Mouse (Mus musculus) right cerebral cortex, postnatal 25 days (tissue): ENCODE measurements around the gene Spred1.
A peak's percentile ranks its signal among the peaks of the same experiment; 100 is the strongest.
"Not testable (repeated sequence)": the region's sequence is repeated elsewhere in the genome, so short reads cannot be mapped to it uniquely, and the experiment has no call there.

Experiments used
- DNase-seq: peaks from one replicate; pipeline ENCODE4 v3.0.0; 2022

Gene Spred1

GRCm38 (mm10) chr2:117120246-117121211 is 645 bp upstream of the Spred1 start:
- DNase-seq, result peak; percentile 90

DNA sequence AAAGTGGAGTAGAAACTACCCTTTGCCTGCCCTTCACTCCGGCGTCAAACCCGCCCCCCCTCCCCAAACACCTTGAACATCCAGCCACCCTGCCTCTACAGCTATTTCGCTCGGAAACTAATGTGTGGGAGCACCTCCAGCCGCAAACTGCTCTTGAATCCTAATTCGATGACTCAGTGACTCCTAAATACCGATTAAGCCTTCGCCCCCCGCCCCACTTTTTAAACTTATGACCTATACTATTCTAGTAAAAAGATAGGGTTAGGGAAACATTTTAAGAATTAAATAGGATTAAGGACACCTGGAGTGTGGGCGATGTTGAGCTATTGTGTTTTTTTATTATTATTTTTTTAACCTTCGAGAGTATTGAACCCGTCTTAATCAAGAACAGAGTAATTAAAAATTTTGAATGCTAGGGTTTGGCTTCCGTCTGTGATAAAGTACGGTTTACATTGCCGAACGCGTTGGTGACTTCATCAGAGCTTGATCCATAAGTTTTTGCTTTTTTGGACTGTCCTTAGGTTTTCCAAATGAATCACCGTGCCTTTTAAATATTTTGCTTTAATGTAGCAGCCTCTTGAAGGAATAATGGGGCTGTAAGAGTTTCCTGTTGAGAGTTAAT is 921 bp downstream of the Spred1 start:
- no peak for DNase-seq

GRCm38 (mm10) chr2:117122701-117123337 is 1.6 kb downstream of the Spred1 start:
- DNase-seq, result peak; percentile 28

GRCm38 (mm10) chr2:117123701-117124100 is 2.5 kb downstream of the Spred1 start:
- no peak for DNase-seq

DNA sequence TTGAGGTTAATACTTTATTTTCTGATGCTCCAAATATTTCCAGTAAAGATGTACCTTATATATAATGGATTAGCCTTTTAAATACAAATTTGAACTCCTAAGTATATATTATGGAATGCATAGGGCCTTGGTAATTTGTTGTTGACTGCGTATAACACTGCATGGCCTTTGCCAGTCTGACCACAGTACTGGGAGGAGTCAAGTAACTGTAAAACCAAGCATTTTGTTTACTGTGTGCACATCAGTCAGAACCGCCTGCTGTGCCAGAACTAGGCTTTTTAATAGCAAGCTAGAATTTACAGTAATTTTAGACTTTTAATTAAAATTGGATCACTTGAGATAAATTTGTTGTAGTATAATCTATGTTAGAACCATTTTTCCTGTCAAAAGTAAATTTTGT is 3.7 kb downstream of the Spred1 start:
- no peak for DNase-seq

DNA sequence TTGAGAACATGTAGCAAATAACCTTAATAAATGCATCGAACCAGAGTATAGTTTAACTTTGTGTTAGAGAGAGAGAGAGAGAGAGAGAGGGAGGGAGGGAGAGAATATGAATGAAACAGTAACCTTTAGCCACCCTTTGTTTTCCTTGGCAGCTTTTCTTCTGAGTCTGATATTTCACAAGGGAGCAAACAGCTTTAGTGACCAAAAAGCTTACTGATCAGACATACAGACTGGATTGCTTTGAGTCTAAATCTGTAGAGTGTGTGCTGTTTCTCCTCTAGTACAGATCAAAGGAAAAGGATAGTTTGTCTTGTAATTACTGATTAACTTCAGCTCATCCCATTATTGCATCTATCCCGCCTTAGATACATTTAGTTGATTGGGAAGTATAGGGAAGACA is 8.0 kb downstream of the Spred1 start:
- no peak for DNase-seq

GRCm38 (mm10) chr2:117131041-117131440 is 9.9 kb downstream of the Spred1 start:
- not testable (repeated sequence) for DNase-seq

- no peak for DNase-seq
Observed at GRCm38 (mm10) chr2:117131910-117132309, 10.7 kb downstream of the Spred1 start.

- no peak for DNase-seq
Observed at GRCm38 (mm10) chr2:117133541-117133940, 12.4 kb downstream of the Spred1 start.

DNA sequence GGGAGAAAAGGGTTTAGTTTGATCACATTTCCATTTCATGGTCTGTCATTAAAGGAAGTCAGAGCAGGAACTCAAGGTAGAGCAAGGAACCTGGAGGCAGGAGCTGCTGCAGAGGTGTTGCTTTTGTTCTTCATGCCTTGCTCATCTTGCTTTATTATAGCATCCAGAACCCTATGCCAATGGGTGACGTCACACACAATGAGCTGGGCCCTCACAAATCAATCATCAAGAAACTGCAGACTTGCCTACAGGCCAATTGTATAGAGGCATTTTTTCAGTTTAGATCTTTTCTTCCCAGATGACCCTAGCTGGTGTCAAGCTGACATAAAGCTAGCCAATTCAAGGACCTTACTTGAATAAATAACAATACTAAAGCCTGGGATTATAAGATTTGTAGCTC is 16.6 kb downstream of the Spred1 start:
- no peak for DNase-seq

- DNase-seq, result no peak
Observed at GRCm38 (mm10) chr2:117138932-117139331, 17.8 kb downstream of the Spred1 start.

GRCm38 (mm10) chr2:117139977-117140376 is 18.8 kb downstream of the Spred1 start:
- DNase-seq, result no peak

GRCm38 (mm10) chr2:117143106-117143505 is 21.9 kb downstream of the Spred1 start:
- DNase-seq, result no peak

- no peak for DNase-seq
Observed at GRCm38 (mm10) chr2:117146026-117146425, 24.9 kb downstream of the Spred1 start.

DNA sequence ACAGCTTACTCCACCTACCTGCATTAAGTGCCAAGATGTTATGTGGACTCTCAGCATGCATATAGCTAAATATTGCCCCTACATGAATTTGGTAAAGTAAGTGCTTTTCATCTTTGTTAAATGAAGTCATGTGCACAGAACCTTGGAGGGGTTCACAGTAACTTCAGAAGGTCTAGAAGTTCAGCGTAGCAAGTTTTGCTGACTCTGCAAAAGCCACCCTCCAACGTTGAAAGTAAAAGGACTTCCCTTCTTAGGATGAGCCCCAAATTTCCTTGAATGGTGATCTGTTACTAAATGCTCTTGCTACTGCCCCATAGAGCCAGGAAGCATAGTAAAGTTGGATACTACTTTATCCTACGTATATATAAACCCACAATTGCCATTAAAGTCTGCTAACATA is 25.4 kb downstream of the Spred1 start:
- DNase-seq, result no peak

DNA sequence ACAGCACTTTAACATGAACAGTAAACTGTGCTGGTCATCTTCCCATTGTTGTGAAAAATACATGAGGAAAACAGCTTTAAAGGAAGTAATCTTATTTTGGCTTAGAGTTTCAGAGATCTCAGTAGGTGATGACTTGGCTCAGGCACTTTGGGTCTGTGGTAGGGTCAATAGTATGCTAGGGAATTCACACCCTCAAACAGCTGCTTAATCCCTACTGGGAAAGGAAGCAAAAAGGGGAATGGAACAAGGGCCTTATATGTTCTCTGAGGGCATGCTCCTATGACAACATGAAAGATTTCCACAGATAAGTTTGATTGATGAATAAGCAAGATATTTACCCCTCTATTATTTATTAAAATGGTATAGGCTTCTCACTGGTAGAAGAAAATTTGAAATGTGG is 31.0 kb downstream of the Spred1 start:
- no peak for DNase-seq

DNA sequence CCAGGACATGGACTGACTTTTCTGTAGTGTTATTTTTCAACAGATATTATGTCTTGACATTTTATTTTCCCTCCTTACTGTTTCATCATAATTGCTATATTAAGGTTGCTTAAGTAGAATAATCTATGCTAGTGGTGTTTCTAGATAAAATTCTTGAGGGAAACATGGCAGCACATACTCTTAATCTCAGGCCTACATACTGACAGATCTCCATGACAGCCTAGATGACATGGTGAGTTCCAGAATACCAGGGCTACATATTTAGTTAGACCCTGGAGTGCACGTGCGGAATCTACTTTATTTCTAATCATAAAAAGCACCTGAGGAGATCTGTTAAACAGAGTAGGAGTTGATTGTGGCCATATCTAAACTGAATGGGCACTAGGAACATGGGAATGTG is 47.2 kb downstream of the Spred1 start:
- DNase-seq, result no peak

DNA sequence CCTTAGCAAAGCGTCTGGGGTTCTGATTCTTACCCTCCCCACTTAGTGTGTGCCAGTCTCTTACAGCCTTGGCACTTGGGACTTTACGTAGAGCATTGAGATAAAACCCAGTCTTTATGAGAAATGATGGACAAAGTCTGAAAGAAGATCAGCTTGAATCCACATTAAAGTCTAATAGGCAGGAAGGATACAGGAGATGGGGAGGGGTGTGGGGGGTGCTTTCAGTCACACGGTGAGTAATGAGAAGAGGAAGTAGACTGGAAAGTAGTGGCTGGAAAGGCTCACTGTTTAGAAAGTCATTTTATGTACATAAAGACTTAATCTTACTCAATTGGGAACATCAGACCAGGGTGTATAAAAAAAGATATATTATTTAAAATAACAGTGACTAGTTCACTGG is 47.9 kb downstream of the Spred1 start:
- DNase-seq, result no peak

- DNase-seq, result no peak
Observed at GRCm38 (mm10) chr2:117172981-117173380, 51.8 kb downstream of the Spred1 start.

- no peak for DNase-seq
Observed at GRCm38 (mm10) chr2:117176066-117176465, 54.9 kb downstream of the Spred1 start.

- DNase-seq, result no peak
Observed at GRCm38 (mm10) chr2:117176937-117177336, 55.8 kb downstream of the Spred1 start.

DNA sequence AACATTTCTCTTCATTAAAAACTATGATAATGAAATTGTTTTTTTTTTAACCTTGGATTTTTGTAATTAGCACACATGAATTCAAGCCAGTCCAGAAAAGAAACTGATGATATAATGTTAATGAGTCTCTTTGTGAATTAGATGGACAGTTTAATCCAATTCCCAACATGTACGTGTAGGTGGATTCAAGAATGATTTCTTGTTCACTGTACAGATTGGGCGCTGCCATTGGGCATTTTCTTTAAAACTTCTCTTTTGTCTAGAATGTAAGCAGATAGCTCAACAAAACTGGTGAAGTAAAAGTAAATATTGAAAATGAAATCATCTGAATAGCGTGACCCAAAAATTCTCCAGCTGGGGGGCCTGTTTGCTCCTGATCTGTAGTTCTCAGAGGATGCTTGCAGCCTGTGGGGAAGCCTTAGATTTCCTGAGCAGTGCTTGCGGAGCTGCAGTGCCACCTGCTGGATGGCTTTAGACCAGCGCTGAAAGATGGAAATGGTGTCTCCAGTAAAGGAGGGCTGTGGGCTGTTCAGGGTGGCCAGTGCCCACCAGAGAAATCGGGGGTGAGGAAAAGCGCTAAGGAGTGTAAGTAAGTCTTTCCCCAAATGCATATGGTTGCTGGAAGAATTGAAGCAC is 59.2 kb downstream of the Spred1 start:
- DNase-seq, result peak; percentile 81

GRCm38 (mm10) chr2:117185587-117185986 is 64.4 kb downstream of the Spred1 start:
- no peak for DNase-seq
